Mouse (Mus musculus): ENCODE measurements around the gene Dst. TPM values are rescaled to one million over a fixed set of nuclear protein-coding genes. Genes with fewer than 3 reads are reported as not detected.

Gene Dst
- total and polyA plus RNA-seq, 2 experiments from 2014 or later: 23.1 to 134 TPM

DNA sequence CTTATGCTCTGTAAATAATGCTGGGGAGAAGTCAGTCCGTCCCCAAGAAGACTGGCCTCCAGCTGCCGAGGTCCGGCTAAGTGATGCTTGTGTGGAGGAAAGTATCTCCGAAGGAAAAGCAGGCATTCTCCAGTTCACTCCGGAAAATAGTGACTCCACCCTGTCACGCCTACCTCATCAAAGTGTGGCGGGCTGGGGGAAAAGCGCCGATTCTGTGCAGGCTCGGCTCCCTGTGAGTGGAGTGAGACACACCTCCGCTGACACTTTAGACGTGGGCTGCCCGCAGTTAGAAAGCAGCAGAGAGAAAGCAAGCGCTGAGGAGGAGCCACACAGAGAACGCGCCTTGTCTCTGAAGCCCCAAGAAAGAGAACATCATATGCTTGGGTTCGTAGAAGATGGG is 284.1 kb downstream of the Dst start:
- Histone ChIP-seq H3K27me3 (ENCODE audit: insufficient read depth, low read length) (no peaks in the 10 kb centered on the region), H3K4me1 (ENCODE audit: insufficient read depth) (no peaks in the 10 kb centered on the region), H3K9ac (no peak overlapping the region), H3K4me2 (ENCODE audit: low read depth) (no peak overlapping the region), H3K9me3 (ENCODE audit: low read length) (no peaks in the 10 kb centered on the region), H3K27ac (ENCODE audit: low read depth, low read length) (no peak overlapping the region), H3K4me3 (ENCODE audit: low read depth, low read length) (no peak overlapping the region), H3K36me3 (ENCODE audit: insufficient read depth) (peaks cover 75% of the 10 kb centered on the region)
- no peak for DNase-seq
- WGBS: 94% methylated on average over 17 of the region's 17 CpGs
- no peak for ATAC-seq
- TF ChIP-seq CTCF (IDR thresholded peaks at IDR 0.05; ENCODE audit: low read depth): no peak

DNA sequence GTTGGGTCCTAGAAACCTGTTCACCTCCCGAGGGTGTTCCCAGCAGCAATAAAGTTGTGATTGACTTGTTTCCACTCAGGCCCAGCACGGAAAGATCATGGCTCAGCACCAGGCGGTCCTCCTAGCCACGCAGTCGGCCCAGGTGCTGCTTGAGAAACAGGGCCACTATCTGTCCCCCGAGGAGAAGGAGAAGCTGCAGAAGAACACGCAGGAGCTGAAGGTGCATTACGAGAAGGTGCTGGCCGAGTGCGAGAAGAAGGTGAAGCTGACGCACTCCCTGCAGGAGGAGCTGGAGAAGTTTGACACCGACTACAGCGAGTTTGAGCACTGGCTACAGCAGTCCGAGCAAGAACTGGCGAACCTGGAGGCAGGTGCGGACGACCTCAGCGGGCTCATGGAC is 292.8 kb downstream of the Dst start:
- H3K27ac ChIP-seq (ENCODE audit: low read depth, low read length): no peak overlapping the region
- no peaks in the 10 kb centered on the region for H3K4me1 ChIP-seq (ENCODE audit: insufficient read depth)
- no peaks in the 10 kb centered on the region for H3K9me3 ChIP-seq (ENCODE audit: low read length)
- H3K4me2 ChIP-seq (ENCODE audit: low read depth): no peak overlapping the region
- WGBS: 92% methylated on average over 18 of the region's 18 CpGs
- H3K9ac ChIP-seq: no peak overlapping the region
- H3K27me3 ChIP-seq (ENCODE audit: insufficient read depth, low read length): no peaks in the 10 kb centered on the region
- ATAC-seq (no peak), DNase-seq (no peak)
- peaks cover 72% of the 10 kb centered on the region for H3K36me3 ChIP-seq (ENCODE audit: insufficient read depth)
- H3K4me3 ChIP-seq (ENCODE audit: low read depth, low read length): no peak overlapping the region
- TF ChIP-seq CTCF (IDR thresholded peaks at IDR 0.05; ENCODE audit: low read depth): no peak

DNA sequence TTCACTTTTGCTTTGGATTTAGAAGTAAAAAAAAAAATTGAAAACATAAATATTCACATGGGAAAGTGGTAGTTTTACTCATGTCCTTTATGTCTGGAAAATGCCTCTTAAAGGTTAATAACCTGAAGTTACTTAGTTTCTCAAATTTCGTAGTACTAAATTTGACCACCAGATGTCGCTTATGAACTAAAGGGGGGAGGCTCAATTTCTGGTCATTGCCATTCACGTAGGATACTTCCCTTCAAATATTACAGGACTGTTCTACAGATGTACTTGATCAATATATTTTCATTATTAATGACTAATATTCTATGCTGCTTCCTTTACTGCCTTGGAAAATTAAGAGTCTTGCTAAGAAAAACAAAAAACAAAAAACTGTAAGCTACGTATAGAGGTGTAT is 293.5 kb downstream of the Dst start:
- 41% methylated on average over 4 of the region's 4 CpGs for WGBS
- H3K27ac ChIP-seq (ENCODE audit: low read depth, low read length): no peak overlapping the region
- peak; percentile 64 for TF ChIP-seq CTCF (IDR thresholded peaks at IDR 0.05; ENCODE audit: low read depth)
- no peaks in the 10 kb centered on the region for H3K27me3 ChIP-seq (ENCODE audit: insufficient read depth, low read length)
- H3K4me1 ChIP-seq (ENCODE audit: insufficient read depth): no peaks in the 10 kb centered on the region
- no peak overlapping the region for H3K9ac ChIP-seq
- H3K4me2 ChIP-seq (ENCODE audit: low read depth): no peak overlapping the region
- ATAC-seq (no peak), DNase-seq (peak; percentile 62)
- H3K36me3 ChIP-seq (ENCODE audit: insufficient read depth): peaks cover 72% of the 10 kb centered on the region
- H3K4me3 ChIP-seq (ENCODE audit: low read depth, low read length): no peak overlapping the region
- H3K9me3 ChIP-seq (ENCODE audit: low read length): no peaks in the 10 kb centered on the region

DNA sequence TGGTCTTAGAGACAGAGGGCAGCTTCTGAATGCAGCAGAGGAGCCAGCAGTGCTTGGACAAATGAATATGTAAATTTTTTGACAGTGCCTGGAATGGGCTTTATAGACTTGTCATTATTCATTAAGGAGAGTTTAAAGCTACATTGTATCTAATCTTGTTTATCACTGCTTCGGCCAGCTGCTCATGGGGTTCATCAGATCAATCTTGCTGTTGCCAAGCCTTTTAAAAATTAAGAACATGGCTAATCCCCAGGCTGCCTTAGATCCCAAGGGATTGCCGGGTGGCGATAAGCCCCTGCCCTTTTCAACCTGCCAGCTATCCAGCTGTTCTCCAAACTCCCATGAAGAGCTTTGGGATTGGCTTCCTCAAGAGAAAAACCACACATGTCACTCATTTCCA is 303.7 kb downstream of the Dst start:
- WGBS: 61% methylated on average over 3 of the region's 3 CpGs
- Histone ChIP-seq H3K4me3 (ENCODE audit: low read depth, low read length) (no peak overlapping the region), H3K4me1 (ENCODE audit: insufficient read depth) (no peaks in the 10 kb centered on the region), H3K27ac (ENCODE audit: low read depth, low read length) (no peak overlapping the region), H3K27me3 (ENCODE audit: insufficient read depth, low read length) (no peaks in the 10 kb centered on the region), H3K9me3 (ENCODE audit: low read length) (no peaks in the 10 kb centered on the region), H3K4me2 (ENCODE audit: low read depth) (no peak overlapping the region), H3K36me3 (ENCODE audit: insufficient read depth) (peaks cover 67% of the 10 kb centered on the region), H3K9ac (no peak overlapping the region)
- no peak for TF ChIP-seq CTCF (IDR thresholded peaks at IDR 0.05; ENCODE audit: low read depth)
- DNase-seq (no peak), ATAC-seq (no peak)

DNA sequence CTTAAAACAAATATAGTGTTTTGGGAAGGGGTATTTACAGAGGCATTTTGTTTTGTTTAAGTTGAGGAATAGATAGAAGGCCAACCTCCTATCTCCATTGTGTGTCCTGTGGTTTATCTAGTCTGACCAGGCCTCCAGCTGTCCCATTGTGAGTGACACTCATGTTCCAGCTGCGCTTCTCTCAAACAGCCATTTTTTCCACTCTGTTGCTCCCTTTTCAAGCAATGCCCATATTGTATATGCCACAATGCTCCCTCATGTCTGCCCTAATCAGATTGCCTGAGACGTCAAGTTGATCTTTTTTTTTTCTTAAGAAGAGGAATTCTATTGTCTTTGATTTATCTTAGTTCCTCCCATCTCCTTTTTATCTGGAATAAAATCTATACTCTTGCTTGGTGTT is 308.4 kb downstream of the Dst start:
- 24% methylated on average over 2 of the region's 2 CpGs for WGBS
- TF ChIP-seq CTCF (IDR thresholded peaks at IDR 0.05; ENCODE audit: low read depth): no peak
- H3K36me3 ChIP-seq (ENCODE audit: insufficient read depth): peaks cover 68% of the 10 kb centered on the region
- no peak overlapping the region for H3K4me3 ChIP-seq (ENCODE audit: low read depth, low read length)
- H3K27ac ChIP-seq (ENCODE audit: low read depth, low read length): no peak overlapping the region
- ATAC-seq: no peak
- H3K4me2 ChIP-seq (ENCODE audit: low read depth): no peak overlapping the region
- no peak for DNase-seq
- H3K9me3 ChIP-seq (ENCODE audit: low read length): no peaks in the 10 kb centered on the region
- H3K9ac ChIP-seq: no peak overlapping the region
- H3K27me3 ChIP-seq (ENCODE audit: insufficient read depth, low read length): no peaks in the 10 kb centered on the region
- H3K4me1 ChIP-seq (ENCODE audit: insufficient read depth): no peaks in the 10 kb centered on the region

DNA sequence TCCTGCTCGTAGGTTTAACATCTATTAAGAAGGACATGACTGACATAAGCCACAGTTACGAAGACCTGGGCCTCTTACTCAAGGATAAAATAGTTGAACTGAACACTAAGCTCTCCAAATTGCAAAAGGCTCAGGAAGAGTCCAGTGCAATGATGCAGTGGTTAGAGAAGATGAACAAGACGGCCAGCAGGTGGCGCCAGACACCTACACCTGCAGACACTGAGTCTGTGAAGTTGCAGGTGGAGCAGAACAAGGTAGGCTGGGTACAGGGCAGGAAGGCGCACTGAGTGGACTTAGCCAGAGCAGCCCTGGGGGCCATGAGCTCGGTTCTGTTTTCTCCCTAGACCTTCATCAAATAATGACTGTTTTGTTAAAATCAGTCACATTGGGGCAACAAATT is 310.3 kb downstream of the Dst start:
- peak; percentile 89 for ATAC-seq
- no peaks in the 10 kb centered on the region for H3K4me1 ChIP-seq (ENCODE audit: insufficient read depth)
- no peak overlapping the region for H3K27ac ChIP-seq (ENCODE audit: low read depth, low read length)
- no peak overlapping the region for H3K9ac ChIP-seq
- H3K4me3 ChIP-seq (ENCODE audit: low read depth, low read length): no peak overlapping the region
- DNase-seq: peak; percentile 79
- H3K36me3 ChIP-seq (ENCODE audit: insufficient read depth): peaks cover 63% of the 10 kb centered on the region
- TF ChIP-seq CTCF (IDR thresholded peaks at IDR 0.05; ENCODE audit: low read depth): peak; percentile 93
- WGBS: 32% methylated on average over 6 of the region's 6 CpGs
- no peak overlapping the region for H3K4me2 ChIP-seq (ENCODE audit: low read depth)
- H3K27me3 ChIP-seq (ENCODE audit: insufficient read depth, low read length): no peaks in the 10 kb centered on the region
- H3K9me3 ChIP-seq (ENCODE audit: low read length): no peaks in the 10 kb centered on the region

DNA sequence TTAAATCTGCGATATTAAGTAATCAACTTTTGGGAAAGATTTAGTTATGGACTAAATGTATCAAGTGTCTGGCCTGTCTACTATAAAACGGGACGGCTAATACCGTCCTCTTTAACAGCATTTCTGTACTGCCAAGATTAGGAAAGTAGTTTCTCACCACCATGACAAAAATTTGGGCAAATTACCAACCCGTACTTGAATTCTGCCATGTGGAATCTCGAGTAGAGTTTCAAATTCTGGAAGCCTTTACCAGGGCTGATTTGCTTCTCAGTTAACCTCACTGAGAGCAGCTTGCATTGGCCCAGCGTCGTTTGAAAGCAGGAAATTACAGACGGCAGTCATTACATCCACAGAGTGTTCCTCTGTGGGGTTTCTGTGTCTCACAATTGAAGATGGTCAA is 310.8 kb downstream of the Dst start:
- ATAC-seq: no peak
- peaks cover 61% of the 10 kb centered on the region for H3K36me3 ChIP-seq (ENCODE audit: insufficient read depth)
- H3K9ac ChIP-seq: no peak overlapping the region
- TF ChIP-seq CTCF (IDR thresholded peaks at IDR 0.05; ENCODE audit: low read depth): no peak
- no peak overlapping the region for H3K4me2 ChIP-seq (ENCODE audit: low read depth)
- no peaks in the 10 kb centered on the region for H3K4me1 ChIP-seq (ENCODE audit: insufficient read depth)
- DNase-seq: peak; percentile 3
- 76% methylated on average over 9 of the region's 9 CpGs for WGBS
- H3K4me3 ChIP-seq (ENCODE audit: low read depth, low read length): no peak overlapping the region
- no peaks in the 10 kb centered on the region for H3K27me3 ChIP-seq (ENCODE audit: insufficient read depth, low read length)
- no peaks in the 10 kb centered on the region for H3K9me3 ChIP-seq (ENCODE audit: low read length)
- H3K27ac ChIP-seq (ENCODE audit: low read depth, low read length): no peak overlapping the region

DNA sequence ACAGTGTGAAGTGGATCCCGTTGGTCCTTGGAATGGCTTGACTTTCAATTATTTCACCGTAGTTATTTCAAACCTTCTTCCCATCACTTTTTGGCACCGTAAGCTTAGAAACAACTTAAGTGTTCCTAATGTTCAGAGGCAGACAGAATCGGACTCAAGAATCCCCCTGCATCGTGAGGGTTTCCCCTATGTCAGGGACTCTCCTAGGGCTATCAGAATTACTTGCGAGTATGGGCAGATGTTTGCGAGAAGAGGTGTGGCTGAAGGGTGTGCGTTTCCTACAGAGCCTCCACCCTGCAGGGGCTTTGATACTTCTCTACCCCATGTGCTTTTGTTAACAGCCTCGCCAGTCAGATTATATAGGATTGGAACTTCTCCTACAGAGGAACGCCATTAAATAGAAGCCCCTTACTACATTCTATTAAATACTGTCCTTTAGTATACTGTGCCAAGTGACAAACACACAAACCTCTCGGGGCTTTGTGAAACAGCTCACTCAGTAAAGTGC is 312.1 kb downstream of the Dst start:
- Histone ChIP-seq H3K9ac (no peak overlapping the region), H3K27ac (ENCODE audit: low read depth, low read length) (no peak overlapping the region), H3K4me3 (ENCODE audit: low read depth, low read length) (no peak overlapping the region), H3K9me3 (ENCODE audit: low read length) (no peaks in the 10 kb centered on the region), H3K4me2 (ENCODE audit: low read depth) (no peak overlapping the region), H3K36me3 (ENCODE audit: insufficient read depth) (peaks cover 62% of the 10 kb centered on the region), H3K4me1 (ENCODE audit: insufficient read depth) (no peaks in the 10 kb centered on the region), H3K27me3 (ENCODE audit: insufficient read depth, low read length) (no peaks in the 10 kb centered on the region)
- no peak for TF ChIP-seq CTCF (IDR thresholded peaks at IDR 0.05; ENCODE audit: low read depth)
- ATAC-seq (no peak), DNase-seq (no peak)
- WGBS: 85% methylated on average over 11 of the region's 11 CpGs
